Mouse (Mus musculus) CD4-positive, CD25-positive, alpha-beta regulatory T cell (primary cell): ENCODE measurements around the gene Eaf1. TPM values are rescaled to one million over a fixed set of nuclear protein-coding genes. Genes with fewer than 3 reads are reported as not detected.

Experiments
- polyA plus RNA-seq: library from polyadenylated mRNA; unstranded; fragments of 100-300 nt; shearing (Covaris generic); gene quantifications from one replicate; pipeline ENCODE4 v1.2.1, GENCODE M21; 2017

Gene Eaf1
- polyA plus RNA-seq = 36.0 TPM

GRCm38 (mm10) chr14:31494349-31494974 is at the start of gene Eaf1:
Gene Eaf1 (plus strand): TSS chr14:31494399.

GRCm38 (mm10) chr14:31494975-31495455 is 816 bp downstream of the Eaf1 start, which contains the start of gene Mettl6:
Gene Mettl6 (minus strand): TSS chr14:31495040.

Other genes with a start within 250 kb of the Eaf1 start
- gene Phf7, start 243.1 kb upstream of the Eaf1 start, polyA plus RNA-seq = 18.3 TPM
- 91.6 TPM for gene Bap1, start 242.9 kb upstream of the Eaf1 start, polyA plus RNA-seq
- 0.02 TPM for gene Dnah1, start 170.5 kb upstream of the Eaf1 start, polyA plus RNA-seq
- gene Capn7, start 157.8 kb upstream of the Eaf1 start, polyA plus RNA-seq = 59.0 TPM
- 78.9 TPM for gene Sh3bp5, start 58.3 kb upstream of the Eaf1 start, polyA plus RNA-seq
- gene Mettl6, start 641 bp downstream of the Eaf1 start, polyA plus RNA-seq = 55.0 TPM
- 17.5 TPM for gene Colq, start 96.9 kb downstream of the Eaf1 start, polyA plus RNA-seq
- not detected for gene Gm49387, start 146.5 kb downstream of the Eaf1 start, polyA plus RNA-seq
- 23.7 TPM for gene Btd, start 146.6 kb downstream of the Eaf1 start, polyA plus RNA-seq
- 27.0 TPM for gene Hacl1, start 146.9 kb downstream of the Eaf1 start, polyA plus RNA-seq